ENCODE assay signal across 20 mouse cellular contexts in genomic region chr13:34465456-34465855, GRCm38 (mm10).
DNase-seq lines count a peak whose midpoint lies in the region; ATAC-seq and TF ChIP-seq lines count a peak whose summit lies in the region.
"Had no signal": no experiment of that assay in that cellular context is flagged by ENCODE, and none has a peak within 500 bp of the region (broad histone marks: within the 10 kb centered on the region; RNA-seq: fewer than 3 reads in every experiment).

No protein-coding gene starts in this region.

- intact Hi-C loops in heart, postnatal 14 days (cut with DNase I): no loop called here

- no peak for ATAC-seq in liver, embryonic 13.5 days (ENCODE audit: low read depth)
- ATAC-seq: activated CD4-positive, CD25-positive, alpha-beta regulatory T cell, adult 4 months; Patski had no signal

- H3K36me3 ChIP-seq in heart, embryonic 10.5 days: no peaks in the 10 kb centered on the region
- H3K36me3 ChIP-seq in liver, adult 2 months (ENCODE audit: control insufficient read depth, insufficient read depth, low read length): no peaks in the 10 kb centered on the region
- no peaks in the 10 kb centered on the region for H3K36me3 ChIP-seq in liver, embryonic 13.5 days
- H3K36me3 ChIP-seq: embryonic facial prominence, embryonic 13.5 days; forebrain, embryonic 12.5 days; heart, embryonic 12.5 days; hindbrain, embryonic 15.5 days had no signal

- no peak overlapping the region for H3K27ac ChIP-seq in heart, embryonic 10.5 days
- peak overlapping the region; percentile 97 for H3K27ac ChIP-seq in liver, adult 2 months (replicated peaks; ENCODE audit: insufficient read depth, low read depth, low read length)
- peak overlapping the region; percentile 73 for H3K27ac ChIP-seq in liver, embryonic 13.5 days
- H3K27ac ChIP-seq: embryonic facial prominence, embryonic 13.5 days; forebrain, embryonic 12.5 days; hindbrain, embryonic 15.5 days had no signal

- DNase-seq in heart, embryonic 10.5 days (ENCODE audit: low spot score): peak; percentile 11
- DNase-seq in heart, postnatal 14 days: no peak
- peak; percentile 78 for DNase-seq in liver, adult 2 months (ENCODE audit: extremely low read depth, low read depth, low spot score)
- no peak for DNase-seq in liver
- no peak for DNase-seq in liver, embryonic 13.5 days
- DNase-seq in cerebellum, postnatal 25 days: no peak
- DNase-seq in gastrocnemius, adult 8-10 months (ENCODE audit: low spot score in 2 of 2): no peak
- DNase-seq: adrenal gland, postnatal 14 days; cerebellum, adult 11-12 months; cerebellum, adult 9-10 months; cerebellum, postnatal 36 days; gastrocnemius, postnatal 10 days; heart, adult 18-20 months; heart, postnatal 36 days had no signal

- no peak overlapping the region for H3K4me2 ChIP-seq in liver, embryonic 13.5 days
- H3K4me2 ChIP-seq: embryonic facial prominence, embryonic 13.5 days; forebrain, embryonic 12.5 days; heart, embryonic 12.5 days; hindbrain, embryonic 15.5 days had no signal

- H3K27me3 ChIP-seq in heart, embryonic 10.5 days (ENCODE audit: insufficient read depth, poor library complexity, severe bottlenecking): no peaks in the 10 kb centered on the region
- H3K27me3 ChIP-seq in liver, adult 2 months (ENCODE audit: control insufficient read depth, insufficient read depth, low read length): no peaks in the 10 kb centered on the region
- no peaks in the 10 kb centered on the region for H3K27me3 ChIP-seq in liver, embryonic 13.5 days
- H3K27me3 ChIP-seq: embryonic facial prominence, embryonic 13.5 days; forebrain, embryonic 12.5 days; heart, embryonic 12.5 days; hindbrain, embryonic 15.5 days; Patski had no signal

- no peak for TF ChIP-seq CTCF in liver, adult 2 months (IDR thresholded peaks at IDR 0.05; ENCODE audit: low read depth, low read length)

- no peaks in the 10 kb centered on the region for H3K79me2 ChIP-seq in liver, adult 2 months (ENCODE audit: control insufficient read depth, insufficient read depth, low read length)

- peaks cover 26% of the 10 kb centered on the region for H3K4me1 ChIP-seq in heart, embryonic 10.5 days
- H3K4me1 ChIP-seq in liver, adult 2 months (ENCODE audit: control insufficient read depth, insufficient read depth, low read length): peaks cover 40% of the 10 kb centered on the region
- peaks cover 22% of the 10 kb centered on the region for H3K4me1 ChIP-seq in liver, embryonic 13.5 days (replicated peaks)

- 77% methylated on average over 5 of the region's 5 CpGs for WGBS in heart, embryonic 10.5 days
- 32% methylated on average over 5 of the region's 5 CpGs for WGBS in liver, adult 2 months
- WGBS in liver, embryonic 13.5 days (ENCODE audit: insufficient replicate concordance): 32% methylated on average over 5 of the region's 5 CpGs

- no peak overlapping the region for H3K4me3 ChIP-seq in heart, embryonic 10.5 days
- no peak overlapping the region for H3K4me3 ChIP-seq in liver, adult 2 months (ENCODE audit: insufficient read depth, low read depth, low read length)
- H3K4me3 ChIP-seq in liver, embryonic 13.5 days (replicated peaks): no peak overlapping the region
- H3K4me3 ChIP-seq: embryonic facial prominence, embryonic 13.5 days; forebrain, embryonic 12.5 days; heart, embryonic 12.5 days; hindbrain, embryonic 15.5 days had no signal

- no peak for TF ChIP-seq POLR2A in liver, adult 2 months (IDR thresholded peaks at IDR 0.05; ENCODE audit: extremely low read depth, insufficient read depth, low read length)

- H3K9me3 ChIP-seq in heart, embryonic 10.5 days: no peaks in the 10 kb centered on the region
- no peaks in the 10 kb centered on the region for H3K9me3 ChIP-seq in liver, embryonic 13.5 days (replicated peaks)
- H3K9me3 ChIP-seq: embryonic facial prominence, embryonic 13.5 days; forebrain, embryonic 12.5 days; heart, embryonic 12.5 days; hindbrain, embryonic 15.5 days had no signal

- peak overlapping the region; percentile 72 for H3K9ac ChIP-seq in liver, adult 2 months (ENCODE audit: low read depth, low read length)
- no peak overlapping the region for H3K9ac ChIP-seq in liver, embryonic 13.5 days
- H3K9ac ChIP-seq: embryonic facial prominence, embryonic 13.5 days; forebrain, embryonic 12.5 days; heart, embryonic 12.5 days; hindbrain, embryonic 15.5 days had no signal

Comparison
In these comparisons a context has a peak if more than half of its experiments do, and no peak if none do; other contexts are left out.
1. DNase-seq: peak in heart, embryonic 10.5 days (single experiment) and liver, adult 2 months (single experiment); none in heart, postnatal 14 days (0 of 2), liver (single experiment), liver, embryonic 13.5 days (single experiment), cerebellum, postnatal 25 days (0 of 2) and gastrocnemius, adult 8-10 months (0 of 2).